Mouse (Mus musculus): ENCODE results near the gene Glis3. TPM values are rescaled to one million over a fixed set of nuclear protein-coding genes. Genes with fewer than 3 reads are reported as not detected.

The Glis3 gene
- polyA plus RNA-seq, 1 experiment, result 6.5 TPM

- Histone ChIP-seq H3K4me1 (ENCODE audit: control insufficient read depth, insufficient read depth, low read length) (no peaks in the 10 kb centered on the region), H3K4me3 (replicated peaks; ENCODE audit: extremely low read depth, low read depth, low read length) (no peak overlapping the region)
- WGBS, result 74% methylated on average over 7 of the region's 7 CpGs
- TF ChIP-seq CTCF (IDR thresholded peaks at IDR 0.05; ENCODE audit: insufficient read depth, low read length), result no peak
- TF ChIP-seq POLR2A (IDR thresholded peaks at IDR 0.05; ENCODE audit: borderline replicate concordance, extremely low read depth, low read depth, low read length), result no peak
- no peak for DNase-seq
Measured at GRCm38 (mm10) chr19:28393766-28394165, 286.1 kb downstream of the Glis3 start.

GRCm38 (mm10) chr19:28392838-28393237 is 287.0 kb downstream of the Glis3 start:
- no peak for TF ChIP-seq POLR2A (IDR thresholded peaks at IDR 0.05; ENCODE audit: borderline replicate concordance, extremely low read depth, low read depth, low read length)
- WGBS, result 83% methylated on average over 3 of the region's 3 CpGs
- no peak overlapping the region for H3K4me3 ChIP-seq (replicated peaks; ENCODE audit: extremely low read depth, low read depth, low read length)
- DNase-seq, result no peak
- no peaks in the 10 kb centered on the region for H3K4me1 ChIP-seq (ENCODE audit: control insufficient read depth, insufficient read depth, low read length)

GRCm38 (mm10) chr19:28390920-28391319 is 289.0 kb downstream of the Glis3 start:
- WGBS, result 54% methylated on average over 4 of the region's 4 CpGs

GRCm38 (mm10) chr19:28389146-28389545 is 290.7 kb downstream of the Glis3 start:
- 60% methylated on average over 5 of the region's 5 CpGs for WGBS
- no peak for TF ChIP-seq POLR2A (IDR thresholded peaks at IDR 0.05; ENCODE audit: borderline replicate concordance, extremely low read depth, low read depth, low read length)
- no peak for TF ChIP-seq CTCF (IDR thresholded peaks at IDR 0.05; ENCODE audit: insufficient read depth, low read length)
- no peak overlapping the region for H3K4me3 ChIP-seq (replicated peaks; ENCODE audit: extremely low read depth, low read depth, low read length)
- no peaks in the 10 kb centered on the region for H3K4me1 ChIP-seq (ENCODE audit: control insufficient read depth, insufficient read depth, low read length)
- DNase-seq, result no peak

More at GRCm38 (mm10) chr19:28390920-28391319, 289.0 kb downstream of the Glis3 start:
- no peaks in the 10 kb centered on the region for H3K4me1 ChIP-seq (ENCODE audit: control insufficient read depth, insufficient read depth, low read length)
- TF ChIP-seq CTCF (IDR thresholded peaks at IDR 0.05; ENCODE audit: insufficient read depth, low read length) (no peak), POLR2A (IDR thresholded peaks at IDR 0.05; ENCODE audit: borderline replicate concordance, extremely low read depth, low read depth, low read length) (no peak)
- DNase-seq, result no peak
- H3K4me3 ChIP-seq (replicated peaks; ENCODE audit: extremely low read depth, low read depth, low read length), result no peak overlapping the region

GRCm38 (mm10) chr19:28383425-28383824 is 296.5 kb downstream of the Glis3 start:
- 64% methylated on average over 5 of the region's 5 CpGs for WGBS
- DNase-seq, result no peak
- Histone ChIP-seq H3K4me3 (replicated peaks; ENCODE audit: extremely low read depth, low read depth, low read length) (no peak overlapping the region), H3K4me1 (ENCODE audit: control insufficient read depth, insufficient read depth, low read length) (no peaks in the 10 kb centered on the region)
- TF ChIP-seq CTCF (IDR thresholded peaks at IDR 0.05; ENCODE audit: insufficient read depth, low read length) (no peak), POLR2A (IDR thresholded peaks at IDR 0.05; ENCODE audit: borderline replicate concordance, extremely low read depth, low read depth, low read length) (no peak)

GRCm38 (mm10) chr19:28382168-28382911 is 297.5 kb downstream of the Glis3 start:
- H3K4me1 ChIP-seq (ENCODE audit: control insufficient read depth, insufficient read depth, low read length), result no peaks in the 10 kb centered on the region
- TF ChIP-seq CTCF (IDR thresholded peaks at IDR 0.05; ENCODE audit: insufficient read depth, low read length), result no peak
- TF ChIP-seq POLR2A (IDR thresholded peaks at IDR 0.05; ENCODE audit: borderline replicate concordance, extremely low read depth, low read depth, low read length), result no peak
- DNase-seq, result no peak
- WGBS, result 48% methylated on average over 10 of the region's 10 CpGs
- H3K4me3 ChIP-seq (replicated peaks; ENCODE audit: extremely low read depth, low read depth, low read length), result no peak overlapping the region

- H3K4me3 ChIP-seq (replicated peaks; ENCODE audit: extremely low read depth, low read depth, low read length), result no peak overlapping the region
- DNase-seq, result no peak
- WGBS, result 81% methylated on average over 9 of the region's 9 CpGs
- no peaks in the 10 kb centered on the region for H3K4me1 ChIP-seq (ENCODE audit: control insufficient read depth, insufficient read depth, low read length)
- no peak for TF ChIP-seq CTCF (IDR thresholded peaks at IDR 0.05; ENCODE audit: insufficient read depth, low read length)
- no peak for TF ChIP-seq POLR2A (IDR thresholded peaks at IDR 0.05; ENCODE audit: borderline replicate concordance, extremely low read depth, low read depth, low read length)
Measured at GRCm38 (mm10) chr19:28381441-28381840, 298.4 kb downstream of the Glis3 start.

GRCm38 (mm10) chr19:28380691-28381262 is 299.1 kb downstream of the Glis3 start:
- WGBS, result 69% methylated on average over 9 of the region's 9 CpGs
- Histone ChIP-seq H3K4me3 (replicated peaks; ENCODE audit: extremely low read depth, low read depth, low read length) (no peak overlapping the region), H3K4me1 (ENCODE audit: control insufficient read depth, insufficient read depth, low read length) (no peaks in the 10 kb centered on the region)
- TF ChIP-seq POLR2A (IDR thresholded peaks at IDR 0.05; ENCODE audit: borderline replicate concordance, extremely low read depth, low read depth, low read length), result no peak
- no peak for TF ChIP-seq CTCF (IDR thresholded peaks at IDR 0.05; ENCODE audit: insufficient read depth, low read length)
- no peak for DNase-seq

GRCm38 (mm10) chr19:28377788-28378295 is 302.0 kb downstream of the Glis3 start:
- 77% methylated on average over 5 of the region's 5 CpGs for WGBS
- TF ChIP-seq CTCF (IDR thresholded peaks at IDR 0.05; ENCODE audit: insufficient read depth, low read length) (no peak), POLR2A (IDR thresholded peaks at IDR 0.05; ENCODE audit: borderline replicate concordance, extremely low read depth, low read depth, low read length) (no peak)
- no peak overlapping the region for H3K4me3 ChIP-seq (replicated peaks; ENCODE audit: extremely low read depth, low read depth, low read length)
- no peak for DNase-seq
- no peaks in the 10 kb centered on the region for H3K4me1 ChIP-seq (ENCODE audit: control insufficient read depth, insufficient read depth, low read length)

- WGBS, result 66% methylated on average over 1 of the region's 1 CpGs
Measured at GRCm38 (mm10) chr19:28376401-28376800, 303.5 kb downstream of the Glis3 start.

More at GRCm38 (mm10) chr19:28376401-28376800, 303.5 kb downstream of the Glis3 start:
- no peaks in the 10 kb centered on the region for H3K4me1 ChIP-seq (ENCODE audit: control insufficient read depth, insufficient read depth, low read length)
- TF ChIP-seq POLR2A (IDR thresholded peaks at IDR 0.05; ENCODE audit: borderline replicate concordance, extremely low read depth, low read depth, low read length) (no peak), CTCF (IDR thresholded peaks at IDR 0.05; ENCODE audit: insufficient read depth, low read length) (no peak)
- no peak for DNase-seq
- no peak overlapping the region for H3K4me3 ChIP-seq (replicated peaks; ENCODE audit: extremely low read depth, low read depth, low read length)

All from lung, adult 2 months (tissue).